Mouse (Mus musculus) stomach, embryonic 16.5 days (tissue): ENCODE measurements at regions not wholly inside any gene's neighbourhood (a gene's known extent, or its start where the extent isn't known, plus 50 kb on each side); places are given as distances from the start of the nearest gene placed in this dataset.

Experiments used
- ATAC-seq: fragments of 200-750 bp; cut with Nextera tagmentation; 2 replicates; pipeline ENCODE4 v1.8.0; 2017; ENCODE audit warnings: moderate number of reproducible peaks, moderate TSS enrichment; ENCODE audit not compliant: insufficient read depth, low FRiP score
- H3K27ac ChIP-seq: fragments of 300-500 bp; sonication (generic); 2 replicates; pipeline ENCODE4 v1.5.1; 2014; ENCODE audit warnings: low read length
- H3K27me3 ChIP-seq: fragments of 300-500 bp; sonication (generic); 2 replicates; pipeline ENCODE4 v1.6.1; 2014; ENCODE audit warnings: low read length, control low read depth, mixed read lengths; ENCODE audit not compliant: control insufficient read depth, insufficient read depth
- H3K36me3 ChIP-seq: fragments of 300-500 bp; sonication (generic); 2 replicates; pipeline ENCODE4 v1.6.1; 2014; ENCODE audit warnings: low read length; ENCODE audit not compliant: control insufficient read depth, insufficient read depth
- H3K4me1 ChIP-seq: fragments of 300-500 bp; sonication (generic); 2 replicates; pipeline ENCODE4 v1.6.1; 2014; ENCODE audit warnings: low read length, control low read depth, mixed read lengths; ENCODE audit not compliant: control insufficient read depth, insufficient read depth
- H3K4me2 ChIP-seq: fragments of 300-500 bp; sonication (generic); 2 replicates; pipeline ENCODE4 v1.6.1; 2014; ENCODE audit warnings: low read depth, low read length, mixed read lengths
- H3K4me3 ChIP-seq: fragments of 300-500 bp; sonication (generic); replicated peaks from 2 replicates; pipeline ENCODE4 v1.5.1; 2014; ENCODE audit warnings: mild to moderate bottlenecking, low read length
- H3K9ac ChIP-seq: fragments of 300-500 bp; sonication (generic); 2 replicates; pipeline ENCODE4 v1.6.1; 2014; ENCODE audit warnings: low read length
- H3K9me3 ChIP-seq: fragments of 300-500 bp; sonication (generic); replicated peaks from 2 replicates; pipeline ENCODE4 v1.6.1; 2016; ENCODE audit warnings: low read length, control low read depth; ENCODE audit not compliant: control insufficient read depth
- WGBS: fragments of 180-500 bp; shearing (Covaris S2); extraction: QIAGEN DNeasy Blood & Tissue Kit; methylation state at CpG from one replicate; pipeline ENCODE4 v1.1.7; 2014; 5-methylcytosine and 5-hydroxymethylcytosine counted together

DNA sequence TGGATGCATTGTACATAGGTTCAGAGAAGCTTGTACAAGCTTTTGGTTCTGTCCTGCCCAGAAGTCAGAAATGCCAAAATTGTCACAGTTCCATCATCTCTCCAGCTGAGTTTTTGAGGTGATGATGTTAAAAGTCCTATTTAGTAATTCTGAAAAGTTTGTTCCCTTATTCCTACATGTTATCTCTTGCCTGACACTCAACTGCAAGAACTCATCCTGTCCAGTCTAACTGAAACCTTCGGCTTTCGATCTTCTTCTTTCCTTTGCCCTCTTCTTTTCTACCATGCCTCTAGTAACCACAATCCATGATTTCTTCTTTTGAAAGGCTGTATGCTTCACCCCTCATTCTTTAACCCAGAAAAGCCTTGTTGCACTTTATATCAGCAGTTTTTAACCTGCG is 313.2 kb upstream of the Trib2 start:
- Histone ChIP-seq H3K36me3 (no peaks in the 10 kb centered on the region), H3K27ac (no peak overlapping the region), H3K9ac (no peak overlapping the region), H3K4me1 (no peaks in the 10 kb centered on the region), H3K9me3 (no peaks in the 10 kb centered on the region), H3K4me3 (no peak overlapping the region), H3K4me2 (no peak overlapping the region), H3K27me3 (no peaks in the 10 kb centered on the region)
- ATAC-seq: no peak
- 96% methylated on average over 3 of the region's 3 CpGs for WGBS

DNA sequence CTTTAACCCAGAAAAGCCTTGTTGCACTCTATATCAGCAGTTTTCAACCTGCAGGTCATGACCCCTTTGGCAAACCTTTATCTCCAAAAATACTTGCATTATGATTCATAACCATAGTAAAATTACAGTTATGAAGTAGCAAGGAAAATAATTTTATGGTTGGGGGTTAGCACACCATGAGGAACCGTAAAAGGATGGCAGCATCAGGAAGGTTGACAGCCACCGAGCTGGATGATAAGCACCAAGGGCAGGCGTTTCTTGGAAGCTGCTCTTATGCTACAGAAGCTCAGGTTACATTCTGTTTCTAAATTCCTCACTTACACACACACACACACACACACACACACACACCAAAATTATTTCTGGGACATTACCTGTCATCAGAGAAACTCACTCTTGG is 312.5 kb upstream of the Trib2 start:
- Histone ChIP-seq H3K9ac (no peak overlapping the region), H3K4me2 (no peak overlapping the region), H3K9me3 (no peaks in the 10 kb centered on the region), H3K4me3 (no peak overlapping the region), H3K27ac (no peak overlapping the region), H3K36me3 (no peaks in the 10 kb centered on the region), H3K4me1 (no peaks in the 10 kb centered on the region), H3K27me3 (no peaks in the 10 kb centered on the region)
- 76% methylated on average over 3 of the region's 3 CpGs for WGBS
- no peak for ATAC-seq

DNA sequence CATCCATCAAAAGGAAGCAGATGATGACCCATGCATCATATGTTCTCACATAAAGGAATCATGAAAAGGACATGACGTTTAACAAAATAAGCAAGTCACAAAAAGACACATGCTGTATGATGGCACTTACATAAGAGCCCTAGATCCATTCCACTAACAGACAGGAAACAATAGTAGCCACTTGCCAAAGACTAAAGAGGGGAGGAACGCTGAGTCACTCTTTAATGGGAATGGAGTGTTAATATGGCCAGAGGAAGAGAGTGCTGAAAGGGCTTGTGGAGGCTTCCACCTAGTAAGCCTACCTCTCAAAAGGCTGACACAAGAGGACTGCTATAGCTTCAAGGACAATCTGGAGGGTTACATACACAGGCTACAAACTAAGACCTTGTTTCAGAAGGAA is 308.2 kb upstream of the Trib2 start:
- Histone ChIP-seq H3K9me3 (no peaks in the 10 kb centered on the region), H3K27me3 (no peaks in the 10 kb centered on the region), H3K4me1 (no peaks in the 10 kb centered on the region), H3K4me2 (no peak overlapping the region), H3K36me3 (no peaks in the 10 kb centered on the region), H3K27ac (no peak overlapping the region), H3K9ac (no peak overlapping the region), H3K4me3 (no peak overlapping the region)
- no peak for ATAC-seq
- WGBS: 82% methylated on average over 2 of the region's 2 CpGs

DNA sequence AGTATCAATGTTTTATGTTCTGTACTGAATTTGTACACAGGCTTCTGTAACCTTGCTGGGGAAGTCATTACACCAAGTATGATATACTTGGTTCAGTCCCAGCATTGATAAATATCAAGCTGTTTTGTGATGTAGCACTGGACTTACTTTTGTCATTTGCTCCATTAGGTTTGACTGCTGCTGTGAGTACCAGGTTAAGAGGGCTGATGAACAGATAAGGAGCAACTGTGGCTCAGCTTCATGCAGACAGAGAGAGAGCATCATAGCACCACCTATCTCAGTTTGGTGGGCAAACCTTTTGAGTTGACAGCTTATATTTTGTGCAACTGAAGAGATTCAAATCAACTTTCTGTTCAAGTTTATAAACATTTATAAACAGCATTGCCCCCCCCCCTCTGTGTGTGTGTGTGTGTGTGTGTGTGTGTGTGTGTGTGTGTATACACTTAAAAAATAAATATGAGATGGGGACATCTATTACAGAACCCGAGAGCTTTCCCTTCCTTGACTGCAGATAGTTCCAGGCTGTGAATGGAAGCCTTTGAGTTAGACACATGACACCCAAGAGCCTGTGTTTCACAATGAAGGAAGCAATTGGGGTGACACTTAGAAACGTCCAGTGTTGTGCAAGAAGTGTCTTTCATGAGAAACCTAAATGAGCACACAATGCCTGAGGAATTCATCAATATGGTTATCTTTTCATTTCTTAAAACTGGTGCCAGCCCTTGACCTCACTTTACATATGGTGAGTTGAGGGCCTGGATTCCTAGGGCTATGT is 305.8 kb upstream of the Trib2 start:
- Histone ChIP-seq H3K27ac (no peak overlapping the region), H3K9me3 (no peaks in the 10 kb centered on the region), H3K4me1 (no peaks in the 10 kb centered on the region), H3K4me3 (no peak overlapping the region), H3K27me3 (no peaks in the 10 kb centered on the region), H3K4me2 (no peak overlapping the region), H3K36me3 (no peaks in the 10 kb centered on the region), H3K9ac (no peak overlapping the region)
- ATAC-seq: no peak
- WGBS: 37% methylated on average over 2 of the region's 2 CpGs

DNA sequence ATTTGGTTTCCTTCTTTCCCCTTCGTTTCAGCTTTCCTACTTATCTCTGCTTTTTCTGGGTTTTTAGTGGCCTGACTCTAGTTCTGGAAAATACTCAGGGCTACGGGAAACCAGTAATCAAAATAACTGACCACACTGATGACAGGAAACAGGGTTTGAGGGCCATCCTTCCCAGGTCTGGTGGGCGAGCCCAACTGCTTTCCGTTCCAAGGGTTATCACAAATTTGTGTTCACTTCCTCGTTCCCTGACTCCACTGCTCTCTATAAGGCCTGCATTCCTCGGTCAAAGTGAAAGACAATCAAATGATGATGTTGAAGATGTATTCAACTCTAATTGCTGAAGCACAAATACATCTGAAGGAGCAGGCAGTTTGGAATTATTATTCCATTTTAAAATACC is 305.1 kb upstream of the Trib2 start:
- no peak for ATAC-seq
- no peaks in the 10 kb centered on the region for H3K9me3 ChIP-seq
- no peak overlapping the region for H3K4me2 ChIP-seq
- 65% methylated on average over 6 of the region's 6 CpGs for WGBS
- no peak overlapping the region for H3K4me3 ChIP-seq
- no peak overlapping the region for H3K27ac ChIP-seq
- no peaks in the 10 kb centered on the region for H3K36me3 ChIP-seq
- no peaks in the 10 kb centered on the region for H3K27me3 ChIP-seq
- H3K9ac ChIP-seq: no peak overlapping the region
- no peaks in the 10 kb centered on the region for H3K4me1 ChIP-seq

DNA sequence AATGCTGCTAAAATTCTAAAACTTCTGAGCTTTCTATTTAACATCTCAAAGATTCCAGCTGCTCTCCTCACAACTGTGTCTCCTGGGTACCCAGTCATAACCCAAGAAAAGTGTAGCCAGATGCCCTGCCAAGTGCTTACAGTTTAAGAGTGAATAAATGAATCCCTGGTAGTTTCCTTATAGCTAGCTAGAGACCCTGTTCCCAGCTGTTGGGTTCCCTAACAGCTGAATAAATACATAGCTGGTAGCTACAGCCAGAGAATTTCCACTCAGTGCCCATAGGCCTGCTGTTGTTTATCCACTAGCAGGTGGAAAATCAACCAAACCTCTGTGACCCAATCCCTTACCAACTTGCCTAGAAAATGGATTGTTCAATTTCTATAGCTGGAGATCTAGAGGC is 302.0 kb upstream of the Trib2 start:
- Histone ChIP-seq H3K9ac (no peak overlapping the region), H3K27me3 (no peaks in the 10 kb centered on the region), H3K4me2 (no peak overlapping the region), H3K4me3 (no peak overlapping the region), H3K36me3 (no peaks in the 10 kb centered on the region), H3K4me1 (no peaks in the 10 kb centered on the region), H3K9me3 (no peaks in the 10 kb centered on the region), H3K27ac (no peak overlapping the region)
- ATAC-seq: no peak

DNA sequence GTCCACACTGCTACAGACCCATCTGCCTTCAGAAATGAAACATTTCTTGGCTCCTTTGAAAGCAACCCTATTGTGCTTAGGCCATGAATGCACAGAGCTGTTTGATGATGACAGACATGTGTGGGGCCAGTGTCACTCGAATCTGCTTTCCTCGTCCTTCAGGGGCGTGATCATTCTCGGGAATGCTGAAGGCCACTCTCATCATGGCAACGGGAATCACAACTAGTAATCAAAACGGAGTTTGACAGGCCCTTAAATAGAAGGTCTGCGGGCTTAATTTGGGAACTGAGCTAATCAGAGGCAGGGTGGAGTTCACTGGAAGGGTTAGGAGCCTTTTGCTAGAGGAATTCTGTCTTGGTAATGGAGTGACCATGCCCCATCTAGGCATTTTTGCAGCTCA is 290.2 kb upstream of the Trib2 start:
- no peak overlapping the region for H3K9ac ChIP-seq
- WGBS: 74% methylated on average over 7 of the region's 7 CpGs
- ATAC-seq: no peak

DNA sequence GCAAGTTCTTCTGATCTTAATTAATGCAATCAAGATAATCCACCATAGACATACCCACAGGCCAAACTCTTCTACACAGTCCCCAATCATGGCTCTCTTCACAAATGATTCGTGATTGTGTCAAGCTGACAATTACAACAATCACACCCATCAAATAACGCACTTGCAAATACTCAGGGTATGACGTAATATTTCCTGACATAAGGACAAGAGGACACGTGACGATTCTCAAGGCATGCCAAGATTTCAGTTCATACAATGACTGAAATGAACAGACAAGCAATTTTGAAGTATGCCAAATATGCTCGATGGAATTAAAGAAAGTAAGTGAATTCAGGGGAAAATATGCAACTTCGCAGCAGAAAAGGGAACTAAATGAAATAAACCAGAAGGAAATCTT is 282.1 kb upstream of the Trib2 start:
- no peak for ATAC-seq
- no peak overlapping the region for H3K9ac ChIP-seq
- H3K4me3 ChIP-seq: no peak overlapping the region
- H3K27me3 ChIP-seq: no peaks in the 10 kb centered on the region
- no peaks in the 10 kb centered on the region for H3K36me3 ChIP-seq
- 86% methylated on average over 7 of the region's 7 CpGs for WGBS
- no peak overlapping the region for H3K4me2 ChIP-seq
- H3K9me3 ChIP-seq: no peaks in the 10 kb centered on the region; the same call in 1 of the 2 replicates
- H3K27ac ChIP-seq: no peak overlapping the region
- H3K4me1 ChIP-seq: no peaks in the 10 kb centered on the region

More for the DNA sequence above, 290.2 kb upstream of the Trib2 start:
- Histone ChIP-seq H3K4me2 (no peak overlapping the region), H3K27ac (no peak overlapping the region), H3K36me3 (no peaks in the 10 kb centered on the region), H3K4me1 (no peaks in the 10 kb centered on the region), H3K27me3 (no peaks in the 10 kb centered on the region), H3K9me3 (no peaks in the 10 kb centered on the region), H3K4me3 (no peak overlapping the region)

DNA sequence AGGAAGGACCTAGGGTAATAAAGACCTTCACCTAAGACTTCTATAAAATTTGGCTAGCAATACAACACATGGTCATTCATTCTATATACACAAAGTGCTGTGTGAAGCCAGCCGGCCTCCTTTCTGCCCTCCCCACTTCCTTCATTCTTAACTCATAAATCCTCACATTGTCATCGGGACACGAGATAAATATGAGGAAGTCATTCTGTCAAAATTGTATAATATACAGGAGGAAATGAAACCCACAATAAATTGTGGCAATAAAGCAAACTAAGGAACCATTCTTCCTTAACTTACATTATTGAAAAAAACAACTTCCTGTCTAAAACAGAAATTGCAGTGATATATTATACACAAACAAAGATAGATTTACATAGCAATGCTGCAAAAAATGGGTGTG is 275.9 kb upstream of the Trib2 start:
- no peak overlapping the region for H3K9ac ChIP-seq
- 29% methylated on average over 3 of the region's 3 CpGs for WGBS
- H3K27me3 ChIP-seq: no peaks in the 10 kb centered on the region
- no peaks in the 10 kb centered on the region for H3K9me3 ChIP-seq
- no peak overlapping the region for H3K4me2 ChIP-seq
- no peak overlapping the region for H3K4me3 ChIP-seq
- ATAC-seq: no peak
- H3K4me1 ChIP-seq: no peaks in the 10 kb centered on the region
- H3K27ac ChIP-seq: no peak overlapping the region
- H3K36me3 ChIP-seq: no peaks in the 10 kb centered on the region
